Mouse (Mus musculus): ENCODE measurements around the gene Inpp5a.

DNA sequence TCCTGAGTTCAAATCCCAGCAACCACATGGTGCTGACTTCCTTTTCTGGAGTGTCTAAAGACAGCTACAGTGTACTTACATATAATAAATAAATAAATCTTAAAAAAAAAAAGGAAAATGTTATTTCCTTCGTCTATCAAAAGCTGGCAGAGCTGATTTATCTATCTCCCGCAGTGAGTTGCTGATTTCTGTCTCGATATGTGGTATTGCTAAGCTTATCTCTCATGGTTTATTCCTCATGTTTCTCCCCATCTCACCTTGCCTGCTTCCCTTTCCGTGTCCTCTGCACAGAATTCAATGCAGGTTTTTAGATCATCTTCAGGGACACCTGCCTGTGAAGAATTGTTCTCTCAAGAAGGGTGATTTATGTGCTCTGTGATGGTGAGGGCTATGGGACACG is 27.1 kb upstream of the Inpp5a start:
- TF ChIP-seq CTCF (IDR thresholded peaks at IDR 0.05; ENCODE audit: borderline replicate concordance, extremely low read depth, insufficient read depth, insufficient read length) (no peak), POLR2A (IDR thresholded peaks at IDR 0.05; ENCODE audit: borderline replicate concordance, extremely low read depth, insufficient read depth, insufficient read length, poor library complexity, severe bottlenecking) (no peak)

All from brain, embryonic 14.5 days (tissue).